31 mouse cellular contexts compared by ENCODE assay signal in genomic region chr7:132465897-132466296, GRCm38 (mm10).
A peak's percentile ranks its signal among the peaks of the same experiment; 100 is the strongest.
DNase-seq lines count a peak whose midpoint lies in the region; ATAC-seq and TF ChIP-seq lines count a peak whose summit lies in the region.
"Had no signal": no experiment of that assay in that cellular context is flagged by ENCODE, and none has a peak within 500 bp of the region (broad histone marks: within the 10 kb centered on the region; RNA-seq: fewer than 3 reads in every experiment).

No protein-coding gene starts in this region.

- no peaks in the 10 kb centered on the region for H3K36me3 ChIP-seq in lung, postnatal 0 days (ENCODE audit: insufficient read depth, low read length)
- H3K36me3 ChIP-seq: embryonic facial prominence, embryonic 10.5 days; embryonic facial prominence, embryonic 13.5 days; G1E; heart, embryonic 12.5 days; heart, embryonic 15.5 days; hindbrain, embryonic 10.5 days; hindbrain, embryonic 13.5 days had no signal

- no peak for TF ChIP-seq EP300 in lung, postnatal 0 days (IDR thresholded peaks at IDR 0.05)

- no peak overlapping the region for H3K27ac ChIP-seq in lung, postnatal 0 days (ENCODE audit: low read length)
- H3K27ac ChIP-seq: embryonic facial prominence, embryonic 10.5 days; embryonic facial prominence, embryonic 13.5 days; forebrain, embryonic 13.5 days; heart, embryonic 15.5 days; hindbrain, embryonic 10.5 days; hindbrain, embryonic 13.5 days had no signal

- no peaks in the 10 kb centered on the region for H3K4me1 ChIP-seq in lung, postnatal 0 days (ENCODE audit: insufficient read depth, low read depth, low read length)
- H3K4me1 ChIP-seq: embryonic facial prominence, embryonic 10.5 days; forebrain, embryonic 13.5 days; heart, embryonic 12.5 days; heart, embryonic 15.5 days; hindbrain, embryonic 13.5 days had no signal

- no peaks in the 10 kb centered on the region for H3K27me3 ChIP-seq in lung, postnatal 0 days (replicated peaks; ENCODE audit: insufficient read depth, low read length)
- H3K27me3 ChIP-seq: forebrain, embryonic 13.5 days; heart, embryonic 12.5 days; hindbrain, embryonic 13.5 days had no signal

- DNase-seq in lung, postnatal 0 days (ENCODE audit: low spot score): peak; percentile 6
- no peak for DNase-seq in lung, postnatal 10 days
- DNase-seq in cerebellum, adult 8-10 months: no peak
- DNase-seq in T-cell, adult 2 months (ENCODE audit: low spot score): no peak
- DNase-seq: adrenal gland, adult 8-10 months; adrenal gland, postnatal 25 days; B cell, adult 2 months; cerebellum, adult 18-20 months; cerebellum, adult 9-11 months; cerebellum, postnatal 25 days; embryo, embryonic 11 days; gastrocnemius, postnatal 10 days; gastrocnemius, postnatal 36 days; heart, adult 11 months; heart, postnatal 10 days; heart, postnatal 36 days had no signal

- H3K9ac ChIP-seq in lung, postnatal 0 days (replicated peaks; ENCODE audit: low read depth): no peak overlapping the region
- H3K9ac ChIP-seq: embryonic facial prominence, embryonic 13.5 days; forebrain, embryonic 13.5 days; heart, embryonic 12.5 days; heart, embryonic 15.5 days; hindbrain, embryonic 13.5 days had no signal

- no peak overlapping the region for H3K4me3 ChIP-seq in lung, postnatal 0 days (ENCODE audit: low read depth, low read length)
- H3K4me3 ChIP-seq: embryonic facial prominence, embryonic 10.5 days; embryonic facial prominence, embryonic 13.5 days; erythroblast, embryonic 14.5 days; forebrain, embryonic 13.5 days; heart, embryonic 12.5 days; heart, embryonic 15.5 days; hindbrain, embryonic 10.5 days; hindbrain, embryonic 13.5 days had no signal

- TF ChIP-seq CTCF in lung, postnatal 0 days (IDR thresholded peaks at IDR 0.05): no peak

- ATAC-seq in lung, postnatal 0 days: no peak
- ATAC-seq in granulocyte monocyte progenitor cell, adult 5-6 weeks (replicated peaks; ENCODE audit: poor library complexity, severe bottlenecking): peak; percentile 84
- ATAC-seq in monocyte, adult 5-6 weeks (replicated peaks; ENCODE audit: insufficient number of reproducible peaks, low FRiP score, low TSS enrichment, poor library complexity, severe bottlenecking): peak; percentile 40
- no peak for ATAC-seq in inflammation-experienced regulatory T-cells, adult 6 months
- ATAC-seq: activated CD4-positive, CD25-positive, alpha-beta regulatory T cell, adult 4 months; forebrain, embryonic 13.5 days; forebrain, embryonic 16.5 days; hindbrain, embryonic 16.5 days had no signal

- no peaks in the 10 kb centered on the region for H3K9me3 ChIP-seq in lung, postnatal 0 days (ENCODE audit: low read length)
- H3K9me3 ChIP-seq: embryonic facial prominence, embryonic 10.5 days; embryonic facial prominence, embryonic 13.5 days; forebrain, embryonic 13.5 days; heart, embryonic 12.5 days; heart, embryonic 15.5 days; hindbrain, embryonic 10.5 days; hindbrain, embryonic 13.5 days had no signal

- H3K4me2 ChIP-seq in lung, postnatal 0 days (replicated peaks; ENCODE audit: low read depth, low read length): no peak overlapping the region
- H3K4me2 ChIP-seq: embryonic facial prominence, embryonic 13.5 days; forebrain, embryonic 13.5 days; heart, embryonic 12.5 days; heart, embryonic 15.5 days; hindbrain, embryonic 13.5 days had no signal

- 88% methylated on average over 5 of the region's 5 CpGs for WGBS in lung, postnatal 0 days

Comparison
In these comparisons a context has a peak if more than half of its experiments do, and no peak if none do; other contexts are left out.
1. ATAC-seq: peak in granulocyte monocyte progenitor cell, adult 5-6 weeks (single experiment) and monocyte, adult 5-6 weeks (single experiment); none in lung, postnatal 0 days (single experiment) and inflammation-experienced regulatory T-cells, adult 6 months (single experiment).